Mouse (Mus musculus) mesoderm, embryonic 11.5 days (tissue): ENCODE measurements around the gene P3h4.
"Not testable (repeated sequence)": the region's sequence is repeated elsewhere in the genome, so short reads cannot be mapped to it uniquely, and the experiment has no call there.

Experiments
- DNase-seq: peaks from one replicate; pipeline ENCODE4 v3.0.0-alpha.2; 2012; ENCODE audit warnings: low read depth, low spot score

Gene P3h4

GRCm38 (mm10) chr11:100361059-100361458, 53.6 kb downstream of the P3h4 start:
- not testable (repeated sequence) for DNase-seq

DNA sequence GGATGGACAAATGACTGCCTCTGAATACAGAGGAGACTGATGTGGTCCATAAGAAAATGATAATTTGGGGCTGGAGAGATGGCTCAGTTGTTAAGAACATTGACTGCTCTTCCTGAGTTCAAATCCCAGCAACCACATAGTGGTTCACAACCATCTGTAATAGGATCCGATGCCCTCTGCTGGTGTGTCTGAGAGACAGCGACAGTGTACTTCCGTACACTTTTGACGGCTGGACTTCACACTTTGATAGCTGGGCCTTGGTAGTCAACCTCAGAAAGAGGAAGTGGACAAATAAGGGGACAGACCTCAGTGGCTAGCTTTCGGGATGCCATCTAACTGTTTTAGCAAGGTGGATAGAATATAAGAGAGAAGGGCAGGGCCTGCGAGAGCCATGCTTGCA, 54.5 kb downstream of the P3h4 start:
- no peak for DNase-seq
